Mouse (Mus musculus): ENCODE data around the gene Gm10024. TPM values are rescaled to one million over a fixed set of nuclear protein-coding genes. Genes with fewer than 3 reads are reported as not detected.
"Not testable (repeated sequence)": the region's sequence is repeated elsewhere in the genome, so short reads cannot be mapped to it uniquely, and the experiment has no call there.

Gene Gm10024
- total RNA-seq, 2 experiments from 2014 or later = not detected

GRCm38 (mm10) chr10:77752312-77752711, 41.1 kb downstream of the Gm10024 start:
- H3K27ac ChIP-seq; H3K4me3 ChIP-seq; intact Hi-C loops (cut with DNase I); DNase-seq: not testable (repeated sequence)
- TF ChIP-seq CTCF (IDR thresholded peaks at IDR 0.05) = peak; percentile 13; the same call in 1 of the 2 replicates

DNA sequence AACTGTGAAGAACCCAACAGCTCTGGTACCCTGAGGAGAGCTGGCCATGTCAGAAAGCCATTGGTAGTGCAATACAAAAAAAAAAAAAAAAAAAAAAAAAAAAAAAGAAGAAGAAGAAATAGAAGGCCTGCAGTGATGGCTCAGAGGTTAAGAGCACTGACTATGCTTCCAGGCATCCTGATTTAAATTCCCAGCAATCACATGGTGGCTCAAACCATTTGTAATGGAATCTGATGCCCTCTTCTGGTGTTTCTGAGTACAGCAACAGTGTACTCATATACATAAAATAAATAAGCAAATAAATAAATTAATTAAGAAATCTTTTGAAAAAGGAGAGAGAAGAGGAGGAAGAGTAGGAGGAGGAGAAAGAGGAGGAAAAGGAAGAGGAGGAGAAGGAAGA, 42.2 kb downstream of the Gm10024 start:
- intact Hi-C loops (cut with DNase I) = no loop called here
- no peak for DNase-seq
- Histone ChIP-seq H3K27ac (no peak overlapping the region), H3K4me3 (no peak overlapping the region)
- TF ChIP-seq CTCF (IDR thresholded peaks at IDR 0.05) = peak; percentile 18; the same call in 1 of the 2 replicates

DNA sequence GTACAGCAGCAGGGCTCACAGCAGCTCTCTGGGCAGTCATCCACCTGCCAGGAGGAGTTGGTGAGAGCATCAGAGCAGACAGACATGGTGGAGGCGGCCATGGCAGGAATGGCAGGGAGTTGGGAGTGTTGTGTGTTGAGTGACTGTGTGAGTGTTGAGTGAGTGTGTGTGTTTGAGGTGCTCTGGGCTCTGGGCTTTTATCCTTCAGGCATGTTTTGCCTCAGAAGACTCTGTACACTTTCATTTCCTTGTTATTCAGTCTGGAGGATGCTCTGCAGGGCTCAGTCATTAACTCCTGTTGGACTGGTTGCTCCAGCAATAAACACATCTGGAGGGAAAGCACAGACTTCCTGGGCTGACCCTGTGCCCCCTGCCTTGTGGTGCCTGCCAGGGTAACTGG, 48.3 kb downstream of the Gm10024 start, which contains the start of gene Gm3233:
TSS of gene Gm3233 (minus strand) at position 101 of the 400 bp plus-strand sequence.
- H3K27ac ChIP-seq; DNase-seq; intact Hi-C loops (cut with DNase I); H3K4me3 ChIP-seq: not testable (repeated sequence)

Other genes starting within 250 kb of the Gm10024 start
- gene Fam207a, start 195.7 kb upstream of the Gm10024 start, total RNA-seq (2021) = 1 to 10 TPM; 5.4 to 8.4 TPM
- 1 to 10 TPM in 1 of 2 experiments, under 1 TPM in 1; 0.92 to 1.8 TPM for gene Itgb2, start 181.2 kb upstream of the Gm10024 start, total RNA-seq (2021)
- gene Pttg1ip, start 129.7 kb upstream of the Gm10024 start, total RNA-seq (2021) = 10 to 100 TPM; 30.5 to 36.5 TPM
- gene Sumo3, start 105.4 kb upstream of the Gm10024 start, total RNA-seq (2021) = 10 to 100 TPM; 43.5 to 44.5 TPM
- gene Gm49325, start 105.3 kb upstream of the Gm10024 start, total RNA-seq (2021) = 1 to 10 TPM; 8.4 to 8.6 TPM
- 10 to 100 TPM; 95.4 to 100.0 TPM for gene Ube2g2, start 89.2 kb upstream of the Gm10024 start, total RNA-seq (2021)
- not detected for gene Tspear, start 24.9 kb upstream of the Gm10024 start, total RNA-seq (2021)
- gene Gm19402, start 20.7 kb upstream of the Gm10024 start, total RNA-seq (2021) = not detected
- not detected for gene Gm9508, start 14.2 kb upstream of the Gm10024 start, total RNA-seq (2021)
- gene Gm10272, start 4.8 kb upstream of the Gm10024 start, total RNA-seq (2021) = not detected
- not detected for gene Gm10142, start 4.3 kb downstream of the Gm10024 start, total RNA-seq (2021)
- gene Krtap12-1, start 9.1 kb downstream of the Gm10024 start, total RNA-seq (2021) = not detected
- gene Gm10100, start 15.0 kb downstream of the Gm10024 start, total RNA-seq (2021) = not detected
- not detected for gene Gm18596, start 31.2 kb downstream of the Gm10024 start, total RNA-seq (2021)
- gene Gm9736, start 39.9 kb downstream of the Gm10024 start, total RNA-seq (2021) = not detected
- gene Gm3233, start 48.2 kb downstream of the Gm10024 start, total RNA-seq (2021) = not detected
- gene Gm3238, start 59.9 kb downstream of the Gm10024 start, total RNA-seq (2021) = not detected
- not detected for gene Gm7138, start 65.5 kb downstream of the Gm10024 start, total RNA-seq (2021)
- not detected for gene Gm3250, start 71.1 kb downstream of the Gm10024 start, total RNA-seq (2021)
- gene Gm7137, start 76.7 kb downstream of the Gm10024 start, total RNA-seq (2021) = not detected
- not detected for gene Gm9639, start 83.6 kb downstream of the Gm10024 start, total RNA-seq (2021)
- gene Gm19668, start 87.7 kb downstream of the Gm10024 start, total RNA-seq (2021) = not detected
- gene Gm9507, start 100.4 kb downstream of the Gm10024 start, total RNA-seq (2021) = not detected
- not detected for gene Gm2696, start 103.2 kb downstream of the Gm10024 start, total RNA-seq (2021)
- gene Krtap10-4, start 115.6 kb downstream of the Gm10024 start, total RNA-seq (2021) = not detected
- not detected for gene Krtap10-10, start 124.5 kb downstream of the Gm10024 start, total RNA-seq (2021)
- not detected for gene Gm36176, start 135.3 kb downstream of the Gm10024 start, total RNA-seq (2021)
- gene Gm10318, start 141.4 kb downstream of the Gm10024 start, total RNA-seq (2021) = not detected
- gene Gm3285, start 150.5 kb downstream of the Gm10024 start, total RNA-seq (2021) = not detected
- gene Lrrc3, start 191.1 kb downstream of the Gm10024 start, total RNA-seq (2021) = under 1 TPM; 0.13 to 0.14 TPM

Measured in gastrocnemius, adult 2 months (tissue).